Mouse (Mus musculus): ENCODE data around the gene Sirt2. TPM values are rescaled to one million over a fixed set of nuclear protein-coding genes. Genes with fewer than 3 reads are reported as not detected.

Gene Sirt2
- polyA plus RNA-seq, 1 experiment from 2014 or later: 69.0 TPM

DNA sequence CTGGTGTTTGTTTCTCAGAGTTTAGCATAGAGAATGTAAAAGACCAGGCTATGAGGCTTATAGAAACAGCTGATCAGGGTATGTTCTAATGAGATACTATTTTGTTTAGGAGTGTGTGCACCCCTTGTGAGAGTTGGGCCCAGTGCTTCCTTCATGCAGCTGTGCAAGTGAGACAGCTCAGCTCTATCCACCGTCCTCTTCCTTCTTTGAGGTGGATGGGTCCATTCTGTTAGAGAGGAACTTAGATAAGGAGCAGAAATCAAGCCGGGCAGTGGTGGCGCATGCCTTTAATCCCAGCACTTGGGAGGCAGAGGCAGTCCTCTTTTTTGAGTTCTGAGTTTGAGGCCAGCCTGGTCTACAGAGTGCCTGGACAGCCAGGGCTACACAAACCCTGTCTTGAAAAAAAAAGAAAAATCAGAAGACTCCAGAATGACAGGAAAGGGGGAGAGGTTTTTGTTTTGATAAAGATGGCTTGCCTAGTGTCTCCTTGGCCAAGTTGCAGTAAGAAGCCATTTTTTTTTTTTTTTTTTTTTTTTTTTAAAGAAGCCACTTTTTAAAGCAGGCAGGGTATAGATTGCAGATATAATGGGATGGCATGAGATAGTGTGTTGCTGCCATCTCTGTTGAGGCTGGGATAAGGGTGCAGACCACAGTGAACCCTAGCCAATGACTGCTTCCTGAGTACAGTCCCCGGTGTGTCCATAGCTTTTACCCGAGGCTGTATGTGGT is 47.9 kb downstream of the Sirt2 start:
- Histone ChIP-seq H3K36me3 (ENCODE audit: control insufficient read depth, insufficient read depth, low read length) (peaks cover 69% of the 10 kb centered on the region), H3K9ac (ENCODE audit: low read length) (no peak overlapping the region), H3K27ac (ENCODE audit: low read length) (no peak overlapping the region), H3K4me2 (ENCODE audit: low read depth, low read length) (no peak overlapping the region), H3K4me3 (ENCODE audit: low read length) (no peak overlapping the region), H3K27me3 (ENCODE audit: control insufficient read depth, insufficient read depth, low read depth, low read length) (no peaks in the 10 kb centered on the region), H3K9me3 (ENCODE audit: control insufficient read depth, low read length) (no peaks in the 10 kb centered on the region), H3K4me1 (replicated peaks; ENCODE audit: control insufficient read depth, insufficient read depth, low read length) (peaks cover 40% of the 10 kb centered on the region)
- no peak for ATAC-seq (ENCODE audit: low read depth)
- WGBS: 86% methylated on average over 5 of the region's 5 CpGs

DNA sequence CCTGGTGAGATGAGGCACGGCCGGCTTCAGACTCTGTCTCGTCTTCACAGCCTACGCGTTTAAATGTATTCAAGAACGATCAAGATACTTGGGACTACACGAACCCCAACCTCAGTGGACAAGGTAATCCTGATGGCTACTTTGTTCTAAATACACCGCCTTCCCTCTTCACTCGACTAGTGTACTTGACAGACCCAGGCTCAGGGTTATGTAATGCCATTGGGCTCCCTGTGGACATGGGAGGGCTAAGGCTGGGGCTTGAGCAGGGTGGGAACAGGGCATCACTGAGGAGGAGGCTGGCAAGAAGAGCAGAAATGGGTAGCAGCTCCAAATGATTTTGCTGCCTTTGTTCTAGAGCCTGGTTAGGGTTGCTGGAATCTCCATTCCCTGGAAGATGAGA is 48.7 kb downstream of the Sirt2 start:
- no peak overlapping the region for H3K27ac ChIP-seq (ENCODE audit: low read length)
- no peak overlapping the region for H3K4me2 ChIP-seq (ENCODE audit: low read depth, low read length)
- 84% methylated on average over 9 of the region's 9 CpGs for WGBS
- no peak overlapping the region for H3K9ac ChIP-seq (ENCODE audit: low read length)
- H3K9me3 ChIP-seq (ENCODE audit: control insufficient read depth, low read length): no peaks in the 10 kb centered on the region
- no peak overlapping the region for H3K4me3 ChIP-seq (ENCODE audit: low read length)
- peaks cover 46% of the 10 kb centered on the region for H3K4me1 ChIP-seq (replicated peaks; ENCODE audit: control insufficient read depth, insufficient read depth, low read length)
- peaks cover 76% of the 10 kb centered on the region for H3K36me3 ChIP-seq (ENCODE audit: control insufficient read depth, insufficient read depth, low read length)
- no peaks in the 10 kb centered on the region for H3K27me3 ChIP-seq (ENCODE audit: control insufficient read depth, insufficient read depth, low read depth, low read length)
- no peak for ATAC-seq (ENCODE audit: low read depth)

DNA sequence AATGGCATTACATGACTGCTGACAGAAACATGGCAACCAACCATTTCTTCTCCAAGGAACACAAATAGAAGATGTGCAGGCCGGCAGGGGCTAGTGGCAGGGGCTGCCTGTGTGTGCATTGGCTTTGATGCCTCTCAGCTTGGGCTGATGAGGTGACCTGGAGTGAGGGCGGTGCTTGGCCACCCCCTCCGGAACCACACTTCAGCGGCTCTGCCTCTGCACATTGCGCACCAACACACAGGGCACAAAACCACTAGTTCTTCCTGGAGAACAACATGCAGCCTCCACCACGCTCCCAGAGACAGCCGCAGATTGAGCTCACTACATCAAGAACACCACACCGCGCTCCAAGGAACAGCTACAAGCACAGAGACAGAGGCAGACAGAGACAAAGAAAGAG is 49.7 kb downstream of the Sirt2 start:
- ATAC-seq (ENCODE audit: low read depth): no peak
- Histone ChIP-seq H3K4me2 (ENCODE audit: low read depth, low read length) (no peak overlapping the region), H3K27me3 (ENCODE audit: control insufficient read depth, insufficient read depth, low read depth, low read length) (no peaks in the 10 kb centered on the region), H3K4me3 (ENCODE audit: low read length) (no peak overlapping the region), H3K9me3 (ENCODE audit: control insufficient read depth, low read length) (no peaks in the 10 kb centered on the region), H3K27ac (ENCODE audit: low read length) (no peak overlapping the region), H3K4me1 (replicated peaks; ENCODE audit: control insufficient read depth, insufficient read depth, low read length) (peaks cover 47% of the 10 kb centered on the region), H3K9ac (ENCODE audit: low read length) (no peak overlapping the region), H3K36me3 (ENCODE audit: control insufficient read depth, insufficient read depth, low read length) (peaks cover 86% of the 10 kb centered on the region)
- WGBS: 81% methylated on average over 9 of the region's 9 CpGs

DNA sequence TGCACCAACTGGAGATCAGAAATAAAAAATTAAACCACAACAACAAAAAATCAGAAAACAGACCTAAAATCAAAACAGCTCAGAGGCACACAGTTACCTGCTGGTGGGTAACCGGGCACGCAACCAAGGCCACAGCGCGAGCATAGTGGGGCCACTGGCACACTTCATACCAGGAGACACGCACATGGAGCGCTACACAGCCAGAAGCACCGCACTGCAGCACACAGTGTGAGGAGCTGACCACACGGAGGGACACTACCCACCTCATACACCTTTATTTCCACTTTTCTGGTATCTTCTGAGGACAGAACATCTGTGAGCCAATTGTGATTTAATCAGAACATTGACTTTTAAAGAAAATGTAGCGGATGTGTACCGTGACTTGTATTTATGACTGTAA is 50.4 kb downstream of the Sirt2 start:
- H3K9ac ChIP-seq (ENCODE audit: low read length): no peak overlapping the region
- H3K27me3 ChIP-seq (ENCODE audit: control insufficient read depth, insufficient read depth, low read depth, low read length): no peaks in the 10 kb centered on the region
- peaks cover 91% of the 10 kb centered on the region for H3K36me3 ChIP-seq (ENCODE audit: control insufficient read depth, insufficient read depth, low read length)
- whole genome bisulfite sequencing: 86% methylated on average over 10 of the region's 10 CpGs
- no peak overlapping the region for H3K4me2 ChIP-seq (ENCODE audit: low read depth, low read length)
- no peak overlapping the region for H3K27ac ChIP-seq (ENCODE audit: low read length)
- peaks cover 47% of the 10 kb centered on the region for H3K4me1 ChIP-seq (replicated peaks; ENCODE audit: control insufficient read depth, insufficient read depth, low read length)
- ATAC-seq (ENCODE audit: low read depth): no peak
- H3K9me3 ChIP-seq (ENCODE audit: control insufficient read depth, low read length): no peaks in the 10 kb centered on the region
- H3K4me3 ChIP-seq (ENCODE audit: low read length): no peak overlapping the region

DNA sequence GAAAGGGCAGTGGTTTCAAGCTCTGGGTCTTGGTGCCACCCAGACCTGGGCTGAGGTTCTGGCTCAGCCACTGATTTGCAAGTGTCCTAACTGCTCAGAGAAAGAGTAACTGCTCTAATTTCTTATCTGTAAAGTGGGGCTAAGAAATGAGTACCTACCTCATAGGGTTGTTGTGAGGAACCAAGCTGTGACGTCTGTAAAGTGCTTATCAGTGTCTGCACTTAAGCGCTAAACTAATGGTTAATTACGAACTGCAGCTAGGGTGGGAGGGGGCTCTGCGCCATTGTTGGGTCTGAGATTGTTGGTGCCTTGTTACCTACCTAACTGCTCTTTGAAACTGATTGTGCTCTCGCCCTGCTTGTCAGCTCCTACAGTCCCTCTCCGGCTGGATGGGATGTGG is 51.0 kb downstream of the Sirt2 start:
- H3K9me3 ChIP-seq (ENCODE audit: control insufficient read depth, low read length): no peaks in the 10 kb centered on the region
- ATAC-seq (ENCODE audit: low read depth): no peak
- H3K27ac ChIP-seq (ENCODE audit: low read length): no peak overlapping the region
- H3K4me2 ChIP-seq (ENCODE audit: low read depth, low read length): no peak overlapping the region
- H3K27me3 ChIP-seq (ENCODE audit: control insufficient read depth, insufficient read depth, low read depth, low read length): no peaks in the 10 kb centered on the region
- WGBS: 70% methylated on average over 6 of the region's 6 CpGs
- H3K4me1 ChIP-seq (replicated peaks; ENCODE audit: control insufficient read depth, insufficient read depth, low read length): peaks cover 41% of the 10 kb centered on the region
- H3K9ac ChIP-seq (ENCODE audit: low read length): no peak overlapping the region
- no peak overlapping the region for H3K4me3 ChIP-seq (ENCODE audit: low read length)
- peaks cover 90% of the 10 kb centered on the region for H3K36me3 ChIP-seq (ENCODE audit: control insufficient read depth, insufficient read depth, low read length)

DNA sequence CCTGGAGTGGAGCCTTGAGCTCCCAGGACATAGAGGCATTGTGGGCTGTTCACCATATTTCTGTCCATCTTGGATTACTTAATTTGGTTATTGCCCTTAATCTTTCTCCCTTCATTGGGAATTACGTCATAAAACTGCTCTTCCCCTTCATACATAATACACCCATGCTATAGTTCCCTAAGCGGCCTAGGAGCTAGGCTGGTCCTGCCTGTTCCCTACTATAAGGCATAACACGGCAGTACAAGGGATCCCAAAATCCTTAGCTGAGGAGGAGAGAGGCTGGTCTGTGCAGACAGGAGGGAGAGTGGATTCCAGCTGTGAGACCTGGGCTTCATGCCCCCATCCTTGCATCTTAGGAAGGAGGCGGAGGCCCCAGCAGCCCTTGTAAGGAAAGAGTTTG is 51.4 kb downstream of the Sirt2 start:
- Histone ChIP-seq H3K36me3 (ENCODE audit: control insufficient read depth, insufficient read depth, low read length) (peaks cover 92% of the 10 kb centered on the region), H3K9ac (ENCODE audit: low read length) (no peak overlapping the region), H3K9me3 (ENCODE audit: control insufficient read depth, low read length) (no peaks in the 10 kb centered on the region), H3K4me1 (replicated peaks; ENCODE audit: control insufficient read depth, insufficient read depth, low read length) (peaks cover 36% of the 10 kb centered on the region), H3K4me3 (ENCODE audit: low read length) (no peak overlapping the region), H3K4me2 (ENCODE audit: low read depth, low read length) (no peak overlapping the region), H3K27me3 (ENCODE audit: control insufficient read depth, insufficient read depth, low read depth, low read length) (no peaks in the 10 kb centered on the region), H3K27ac (ENCODE audit: low read length) (no peak overlapping the region)
- 75% methylated on average over 4 of the region's 4 CpGs for WGBS
- no peak for ATAC-seq (ENCODE audit: low read depth)

DNA sequence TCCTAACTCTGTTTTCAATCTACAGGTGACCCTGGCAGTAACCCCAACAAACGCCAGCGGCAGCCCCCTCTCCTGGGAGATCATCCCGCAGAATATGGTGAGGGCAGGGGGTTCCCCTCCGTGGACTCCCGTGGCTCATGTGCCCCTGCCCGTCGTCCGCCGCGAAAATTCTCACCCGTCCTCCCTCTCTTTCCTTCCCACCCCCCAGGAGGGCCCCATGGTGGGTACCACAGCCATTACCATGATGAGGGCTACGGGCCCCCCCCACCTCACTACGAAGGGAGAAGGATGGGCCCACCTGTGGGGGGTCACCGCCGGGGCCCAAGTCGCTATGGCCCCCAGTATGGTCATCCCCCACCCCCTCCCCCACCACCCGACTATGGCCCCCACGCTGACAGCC is 51.9 kb downstream of the Sirt2 start:
- no peak overlapping the region for H3K27ac ChIP-seq (ENCODE audit: low read length)
- H3K4me3 ChIP-seq (ENCODE audit: low read length): no peak overlapping the region
- 77% methylated on average over 17 of the region's 18 CpGs for WGBS
- H3K36me3 ChIP-seq (ENCODE audit: control insufficient read depth, insufficient read depth, low read length): peaks cover 87% of the 10 kb centered on the region
- no peaks in the 10 kb centered on the region for H3K9me3 ChIP-seq (ENCODE audit: control insufficient read depth, low read length)
- ATAC-seq (ENCODE audit: low read depth): no peak
- H3K9ac ChIP-seq (ENCODE audit: low read length): no peak overlapping the region
- peaks cover 31% of the 10 kb centered on the region for H3K4me1 ChIP-seq (replicated peaks; ENCODE audit: control insufficient read depth, insufficient read depth, low read length)
- H3K27me3 ChIP-seq (ENCODE audit: control insufficient read depth, insufficient read depth, low read depth, low read length): no peaks in the 10 kb centered on the region
- no peak overlapping the region for H3K4me2 ChIP-seq (ENCODE audit: low read depth, low read length)

DNA sequence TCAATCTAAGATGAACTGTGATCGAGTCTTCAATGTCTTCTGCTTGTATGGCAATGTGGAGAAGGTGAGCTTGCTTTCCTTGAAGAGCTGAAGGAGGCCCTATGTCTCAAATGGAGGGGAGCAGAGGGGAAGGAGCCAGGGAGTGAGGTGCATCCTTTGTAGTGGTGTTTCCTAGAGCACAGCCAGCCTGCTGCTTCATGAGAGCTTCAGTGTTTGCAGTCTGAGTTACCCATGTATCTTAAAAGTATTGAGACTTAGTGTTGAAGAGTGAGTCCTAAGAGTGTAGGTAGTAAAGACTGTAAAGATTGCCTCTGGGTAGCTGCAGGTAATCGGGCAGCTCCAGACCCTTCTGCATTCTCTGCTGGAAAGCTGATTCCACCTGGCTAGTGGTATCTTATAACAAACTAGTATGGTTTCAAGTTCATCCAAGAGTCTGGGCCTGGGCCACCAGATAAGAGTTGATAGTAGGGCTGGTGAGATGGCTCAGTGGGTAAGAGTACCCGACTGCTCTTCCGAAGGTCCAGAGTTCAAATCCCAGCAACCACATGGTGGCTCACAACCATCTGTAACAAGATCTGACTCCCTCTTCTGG is 52.4 kb downstream of the Sirt2 start:
- H3K4me1 ChIP-seq (replicated peaks; ENCODE audit: control insufficient read depth, insufficient read depth, low read length): peaks cover 29% of the 10 kb centered on the region
- H3K4me2 ChIP-seq (ENCODE audit: low read depth, low read length): no peak overlapping the region
- H3K9me3 ChIP-seq (ENCODE audit: control insufficient read depth, low read length): no peaks in the 10 kb centered on the region
- 94% methylated on average over 4 of the region's 4 CpGs for WGBS
- no peaks in the 10 kb centered on the region for H3K27me3 ChIP-seq (ENCODE audit: control insufficient read depth, insufficient read depth, low read depth, low read length)
- H3K4me3 ChIP-seq (ENCODE audit: low read length): no peak overlapping the region
- no peak overlapping the region for H3K27ac ChIP-seq (ENCODE audit: low read length)
- no peak overlapping the region for H3K9ac ChIP-seq (ENCODE audit: low read length)
- no peak for ATAC-seq (ENCODE audit: low read depth)
- peaks cover 82% of the 10 kb centered on the region for H3K36me3 ChIP-seq (ENCODE audit: control insufficient read depth, insufficient read depth, low read length)

DNA sequence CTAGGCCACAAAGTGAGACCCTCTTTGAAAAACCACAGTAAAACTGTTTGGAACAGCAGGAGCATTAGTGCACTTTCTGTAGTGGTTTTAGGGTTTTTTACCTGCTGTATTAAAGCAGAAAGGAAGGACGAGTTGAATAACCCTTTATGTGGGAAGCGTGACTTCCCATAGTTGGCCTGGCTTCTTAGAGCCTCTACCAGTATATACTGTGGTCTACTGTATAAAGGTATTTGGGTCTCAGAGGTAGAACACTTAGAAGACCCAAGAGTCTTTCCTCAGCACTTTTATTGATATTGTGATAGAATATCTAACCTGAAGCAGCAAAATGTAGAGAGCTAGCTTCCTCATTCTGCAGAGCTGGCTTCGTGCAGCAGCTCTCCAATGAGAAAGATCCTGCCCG is 53.0 kb downstream of the Sirt2 start:
- H3K9ac ChIP-seq (ENCODE audit: low read length): no peak overlapping the region
- WGBS: 79% methylated on average over 4 of the region's 4 CpGs
- H3K4me2 ChIP-seq (ENCODE audit: low read depth, low read length): no peak overlapping the region
- H3K27me3 ChIP-seq (ENCODE audit: control insufficient read depth, insufficient read depth, low read depth, low read length): no peaks in the 10 kb centered on the region
- peak overlapping the region; percentile 48; the same call in 1 of the 2 replicates for H3K27ac ChIP-seq (ENCODE audit: low read length)
- peaks cover 30% of the 10 kb centered on the region for H3K4me1 ChIP-seq (replicated peaks; ENCODE audit: control insufficient read depth, insufficient read depth, low read length)
- no peak overlapping the region for H3K4me3 ChIP-seq (ENCODE audit: low read length)
- peaks cover 76% of the 10 kb centered on the region for H3K36me3 ChIP-seq (ENCODE audit: control insufficient read depth, insufficient read depth, low read length)
- H3K9me3 ChIP-seq (ENCODE audit: control insufficient read depth, low read length): no peaks in the 10 kb centered on the region
- no peak for ATAC-seq (ENCODE audit: low read depth)
